Mouse (Mus musculus) limb, embryonic 12.5 days (tissue): ENCODE data around the gene Fxr2. TPM values are rescaled to one million over a fixed set of nuclear protein-coding genes. Genes with fewer than 3 reads are reported as not detected.

ENCODE experiments used
- ATAC-seq: fragments of 200-750 bp; cut with Nextera tagmentation; 2 replicates; pipeline ENCODE4 v1.8.0; 2017; ENCODE audit warnings: low read depth, moderate TSS enrichment; ENCODE audit not compliant: insufficient number of reproducible peaks, insufficient read depth, low FRiP score, low TSS enrichment
- H3K27ac ChIP-seq: fragments of 300-500 bp; sonication (generic); 2 replicates; pipeline ENCODE4 v1.5.1; 2016; ENCODE audit warnings: mild to moderate bottlenecking, moderate library complexity
- H3K27me3 ChIP-seq: fragments of 300-500 bp; sonication (generic); 2 replicates; pipeline ENCODE4 v1.6.1; 2016; ENCODE audit warnings: mild to moderate bottlenecking, moderate library complexity
- H3K36me3 ChIP-seq: fragments of 300-500 bp; sonication (generic); 2 replicates; pipeline ENCODE4 v1.6.1; 2016; ENCODE audit warnings: mild to moderate bottlenecking, moderate library complexity
- H3K4me1 ChIP-seq: fragments of 300-500 bp; sonication (generic); replicated peaks from 2 replicates; pipeline ENCODE4 v1.6.1; 2016
- H3K4me2 ChIP-seq: fragments of 300-500 bp; sonication (generic); 2 replicates; pipeline ENCODE4 v1.6.1; 2016; ENCODE audit warnings: mild to moderate bottlenecking, moderate library complexity
- H3K4me3 ChIP-seq: fragments of 300-500 bp; sonication (generic); replicated peaks from 2 replicates; pipeline ENCODE4 v1.5.1; 2016; ENCODE audit warnings: mild to moderate bottlenecking
- H3K9ac ChIP-seq: fragments of 300-500 bp; sonication (generic); replicated peaks from 2 replicates; pipeline ENCODE4 v1.6.1; 2016; ENCODE audit warnings: mild to moderate bottlenecking, moderate library complexity
- H3K9me3 ChIP-seq: fragments of 300-500 bp; sonication (generic); 2 replicates; pipeline ENCODE4 v1.6.1; 2016; ENCODE audit warnings: mild to moderate bottlenecking, moderate library complexity
- WGBS: fragments of 180-500 bp; shearing (Covaris S2); methylation state at CpG from one replicate; pipeline ENCODE4 v1.1.7; 2016; 5-methylcytosine and 5-hydroxymethylcytosine counted together
- polyA plus RNA-seq: library from polyadenylated mRNA; unstranded; fragments of >200 nt; fragmentation: Nextera tagmentation; extraction: Ambion mirVana; gene quantifications from 2 replicates; pipeline ENCODE4 v1.2.1, GENCODE M21; 2016

Gene Fxr2
- polyA plus RNA-seq, 1 experiment from 2014 or later: 56.0 TPM

- Histone ChIP-seq H3K4me3 (no peak overlapping the region), H3K36me3 (peaks cover 56% of the 10 kb centered on the region), H3K27ac (no peak overlapping the region), H3K9ac (no peak overlapping the region), H3K4me1 (peaks cover 37% of the 10 kb centered on the region), H3K9me3 (no peaks in the 10 kb centered on the region), H3K4me2 (no peak overlapping the region), H3K27me3 (no peaks in the 10 kb centered on the region)
- 84% methylated on average over 15 of the region's 15 CpGs for WGBS
- ATAC-seq: no peak
These were observed 24.7 kb downstream of the Fxr2 start for GRCm38 (mm10) chr11:69657462-69657881.

GRCm38 (mm10) chr11:69661221-69661881 lies 28.6 kb downstream of the Fxr2 start:
- peak overlapping the region; percentile 97 for H3K27ac ChIP-seq
- 85% methylated on average over 3 of the region's 3 CpGs for WGBS
- H3K9ac ChIP-seq: peak overlapping the region; percentile 64
- no peaks in the 10 kb centered on the region for H3K27me3 ChIP-seq
- H3K9me3 ChIP-seq: no peaks in the 10 kb centered on the region
- peak overlapping the region; percentile 58 for H3K4me2 ChIP-seq
- peaks cover 58% of the 10 kb centered on the region for H3K36me3 ChIP-seq
- H3K4me3 ChIP-seq: peak overlapping the region; percentile 52
- H3K4me1 ChIP-seq: peaks cover 24% of the 10 kb centered on the region
- no peak for ATAC-seq

GRCm38 (mm10) chr11:69662213-69662966 lies 29.6 kb downstream of the Fxr2 start, which contains the start of gene Mpdu1:
TSS of gene Mpdu1 (minus strand) at chr11:69662642.
- ATAC-seq: peak; percentile 93
- under 1% methylated on average over 48 of the region's 48 CpGs for WGBS
- Histone ChIP-seq H3K9ac (peak within 1 kb of the TSS; percentile 64), H3K27ac (peak within 1 kb of the TSS; percentile 97), H3K4me1 (peaks cover 17% of the 10 kb centered on the region), H3K9me3 (no peaks in the 10 kb centered on the region), H3K4me3 (peak within 1 kb of the TSS; percentile 52), H3K27me3 (no peaks in the 10 kb centered on the region), H3K36me3 (peaks cover 57% of the 10 kb centered on the region), H3K4me2 (peak within 1 kb of the TSS; percentile 58)

GRCm38 (mm10) chr11:69662967-69663671 lies 30.3 kb downstream of the Fxr2 start:
- 71% methylated on average over 13 of the region's 13 CpGs for WGBS
- H3K27ac ChIP-seq: peak overlapping the region; percentile 97
- peak overlapping the region; percentile 52 for H3K4me3 ChIP-seq
- H3K9ac ChIP-seq: peak overlapping the region; percentile 64
- H3K4me1 ChIP-seq: peaks cover 17% of the 10 kb centered on the region
- peak overlapping the region; percentile 58 for H3K4me2 ChIP-seq
- H3K36me3 ChIP-seq: peaks cover 57% of the 10 kb centered on the region
- ATAC-seq: peak; percentile 3; the same call in 1 of the 2 replicates
- H3K9me3 ChIP-seq: no peaks in the 10 kb centered on the region
- H3K27me3 ChIP-seq: no peaks in the 10 kb centered on the region

GRCm38 (mm10) chr11:69663795-69664194 lies 31.0 kb downstream of the Fxr2 start:
- H3K9ac ChIP-seq: no peak overlapping the region
- WGBS: 86% methylated on average over 6 of the region's 6 CpGs
- no peaks in the 10 kb centered on the region for H3K9me3 ChIP-seq
- H3K4me2 ChIP-seq: no peak overlapping the region
- no peak overlapping the region for H3K4me3 ChIP-seq
- peak overlapping the region; percentile 97; the same call in 1 of the 2 replicates for H3K27ac ChIP-seq
- ATAC-seq: no peak
- peaks cover 57% of the 10 kb centered on the region for H3K36me3 ChIP-seq
- no peaks in the 10 kb centered on the region for H3K27me3 ChIP-seq
- peaks cover 17% of the 10 kb centered on the region for H3K4me1 ChIP-seq

GRCm38 (mm10) chr11:69664841-69665240 lies 32.1 kb downstream of the Fxr2 start:
- no peak overlapping the region for H3K4me3 ChIP-seq
- peaks cover 25% of the 10 kb centered on the region for H3K4me1 ChIP-seq
- ATAC-seq: no peak
- H3K9ac ChIP-seq: no peak overlapping the region
- peaks cover 60% of the 10 kb centered on the region for H3K36me3 ChIP-seq
- H3K9me3 ChIP-seq: no peaks in the 10 kb centered on the region
- H3K27ac ChIP-seq: 0 out of 2 replicates have a peak overlapping the region, but pooled peaks have one; percentile 9
- H3K4me2 ChIP-seq: no peak overlapping the region
- WGBS: 92% methylated on average over 7 of the region's 7 CpGs
- no peaks in the 10 kb centered on the region for H3K27me3 ChIP-seq

GRCm38 (mm10) chr11:69665457-69665960 lies 32.7 kb downstream of the Fxr2 start:
- peaks cover 32% of the 10 kb centered on the region for H3K4me1 ChIP-seq
- no peak overlapping the region for H3K4me2 ChIP-seq
- H3K36me3 ChIP-seq: peaks cover 67% of the 10 kb centered on the region
- peak overlapping the region; percentile 50; the same call in 1 of the 2 replicates for H3K27ac ChIP-seq
- 0 out of 2 replicates have a peak overlapping the region, but pooled peaks have one; percentile 12 for H3K4me3 ChIP-seq
- ATAC-seq: no peak
- 74% methylated on average over 9 of the region's 9 CpGs for WGBS
- H3K9me3 ChIP-seq: no peaks in the 10 kb centered on the region
- H3K27me3 ChIP-seq: no peaks in the 10 kb centered on the region
- H3K9ac ChIP-seq: no peak overlapping the region

GRCm38 (mm10) chr11:69665961-69666664 lies 33.3 kb downstream of the Fxr2 start, which contains the start of gene Cd68:
TSS of gene Cd68 (minus strand) at chr11:69666153.
- WGBS: 30% methylated on average over 7 of the region's 7 CpGs
- Histone ChIP-seq H3K36me3 (peaks cover 72% of the 10 kb centered on the region), H3K27me3 (no peaks in the 10 kb centered on the region), H3K9ac (no peak within 1 kb of the TSS), H3K4me3 (peak within 1 kb of the TSS; percentile 12), H3K27ac (peak within 1 kb of the TSS; percentile 50; the same call in 1 of the 2 replicates), H3K4me1 (peaks cover 32% of the 10 kb centered on the region), H3K4me2 (no peak within 1 kb of the TSS), H3K9me3 (no peaks in the 10 kb centered on the region)
- ATAC-seq: no peak

GRCm38 (mm10) chr11:69666665-69667005 lies 33.8 kb downstream of the Fxr2 start:
- Histone ChIP-seq H3K4me2 (no peak overlapping the region), H3K27ac (no peak overlapping the region), H3K27me3 (no peaks in the 10 kb centered on the region), H3K9ac (no peak overlapping the region), H3K36me3 (peaks cover 72% of the 10 kb centered on the region), H3K4me3 (peak overlapping the region; percentile 12), H3K9me3 (no peaks in the 10 kb centered on the region), H3K4me1 (peaks cover 27% of the 10 kb centered on the region)
- no peak for ATAC-seq
- 86% methylated on average over 3 of the region's 3 CpGs for WGBS
